Mouse (Mus musculus) cerebellum, adult (tissue): ENCODE measurements around the gene Epdr1.
A peak's percentile ranks its signal among the peaks of the same experiment; 100 is the strongest.
"Not testable (repeated sequence)": the region's sequence is repeated elsewhere in the genome, so short reads cannot be mapped to it uniquely, and the experiment has no call there.

ENCODE experiments used
- ATAC-seq: cut with Nextera tagmentation; 2 replicates; pipeline ENCODE4 v1.9.2; 2017; ENCODE audit warnings: mild to moderate bottlenecking, moderate library complexity, mixed read lengths; ENCODE audit not compliant: insufficient number of reproducible peaks, low FRiP score, low TSS enrichment

Epdr1 gene

DNA sequence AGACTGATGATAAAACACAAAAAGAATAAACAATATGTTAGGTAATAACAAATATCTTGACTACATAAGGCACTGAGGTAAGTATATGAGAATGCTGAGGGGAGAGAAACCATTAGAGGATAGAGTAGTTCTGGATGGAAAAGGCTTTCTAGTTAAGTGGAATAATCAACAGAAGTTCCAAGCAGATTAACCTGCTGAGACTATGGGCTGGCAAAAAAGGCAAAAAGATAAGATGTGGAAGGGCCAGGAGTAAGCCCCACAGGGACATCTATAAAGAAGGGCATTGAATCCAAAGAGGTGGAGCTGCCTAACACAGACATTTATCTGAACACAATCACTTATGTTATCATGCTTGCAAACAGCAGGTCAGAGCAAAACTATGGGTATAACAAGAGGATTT is 11.6 kb downstream of the Epdr1 start:
- ATAC-seq = no peak

DNA sequence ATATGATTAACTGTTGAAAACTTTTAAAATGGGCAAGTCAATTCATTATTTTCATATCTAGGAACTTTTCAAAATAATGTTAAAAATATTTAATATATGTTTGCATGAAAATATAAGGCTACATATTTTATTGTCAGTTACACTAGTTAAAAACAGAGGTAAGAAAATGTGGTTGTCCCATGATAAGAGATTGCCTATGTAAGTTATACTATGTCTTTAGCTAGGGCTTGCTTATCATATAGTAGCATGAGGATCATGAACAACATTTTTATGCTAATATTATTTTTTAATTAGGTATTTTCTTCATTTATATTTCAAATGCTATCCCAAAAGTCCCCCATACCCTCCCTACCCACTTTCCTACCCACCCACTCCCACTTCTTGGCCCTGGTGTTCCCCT is 14.8 kb downstream of the Epdr1 start:
- no peak for ATAC-seq

DNA sequence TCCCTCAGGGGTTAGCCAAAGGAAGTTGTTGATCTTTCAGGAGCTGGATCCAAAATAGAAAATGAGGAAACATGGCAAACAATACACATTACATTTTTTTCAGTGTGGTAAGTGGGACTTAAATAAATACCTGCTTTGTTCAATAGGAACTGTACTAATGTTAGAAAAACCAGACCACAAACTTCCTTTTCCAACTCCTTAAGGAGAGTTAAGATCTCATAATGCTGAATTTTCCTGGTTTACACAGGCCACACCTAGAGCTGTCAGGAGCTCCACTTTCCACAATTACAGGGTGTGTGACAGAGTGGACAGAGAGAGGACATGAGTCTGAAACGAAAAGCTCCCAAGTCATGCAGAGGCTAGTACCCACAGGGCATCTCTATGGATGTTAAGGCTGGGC is 16.0 kb downstream of the Epdr1 start:
- ATAC-seq = no peak

DNA sequence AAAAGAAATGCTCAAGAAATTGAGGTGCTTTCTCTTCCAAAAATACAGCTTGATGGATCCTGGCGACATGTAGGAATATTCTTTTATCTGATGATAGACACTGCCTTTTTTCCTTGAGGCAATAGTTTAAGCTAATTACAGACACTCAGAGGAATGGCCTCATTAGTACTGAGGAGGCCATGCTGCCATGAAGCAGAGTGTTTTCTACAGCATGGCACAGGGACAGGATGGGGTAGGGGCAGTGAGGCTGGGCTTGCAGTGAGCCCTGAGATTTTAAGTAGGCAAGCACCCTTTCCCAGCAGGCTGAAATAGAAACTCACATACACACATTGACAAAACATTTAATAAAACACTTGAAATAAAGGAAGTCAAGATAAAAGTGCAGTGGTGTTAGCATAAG is 17.2 kb downstream of the Epdr1 start:
- 0 out of 2 replicates have a peak, but pooled peaks have one; percentile 40 for ATAC-seq

DNA sequence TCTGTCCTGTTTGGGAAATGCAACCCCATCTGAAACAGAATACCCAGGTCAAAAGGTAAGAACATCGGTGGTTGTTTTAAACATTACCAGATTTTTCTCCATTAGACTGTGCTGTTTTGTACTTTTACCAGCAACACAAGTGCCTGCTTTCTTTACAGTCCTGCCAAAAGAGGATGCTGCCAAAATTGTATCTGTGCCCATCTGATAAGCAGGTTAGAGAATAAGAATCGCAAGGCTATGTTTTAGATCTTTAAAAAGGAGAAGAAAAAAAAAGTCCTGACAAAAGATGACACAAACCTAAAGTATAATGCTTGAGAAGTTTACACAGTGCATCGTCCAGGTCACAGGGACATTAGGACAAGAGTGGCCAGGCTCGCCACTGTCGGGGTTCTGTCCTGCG is 20.5 kb downstream of the Epdr1 start:
- peak; percentile 38; the same call in 1 of the 2 replicates for ATAC-seq

GRCm38 (mm10) chr13:19595141-19595540 is 24.6 kb downstream of the Epdr1 start:
- ATAC-seq = peak; percentile 85

DNA sequence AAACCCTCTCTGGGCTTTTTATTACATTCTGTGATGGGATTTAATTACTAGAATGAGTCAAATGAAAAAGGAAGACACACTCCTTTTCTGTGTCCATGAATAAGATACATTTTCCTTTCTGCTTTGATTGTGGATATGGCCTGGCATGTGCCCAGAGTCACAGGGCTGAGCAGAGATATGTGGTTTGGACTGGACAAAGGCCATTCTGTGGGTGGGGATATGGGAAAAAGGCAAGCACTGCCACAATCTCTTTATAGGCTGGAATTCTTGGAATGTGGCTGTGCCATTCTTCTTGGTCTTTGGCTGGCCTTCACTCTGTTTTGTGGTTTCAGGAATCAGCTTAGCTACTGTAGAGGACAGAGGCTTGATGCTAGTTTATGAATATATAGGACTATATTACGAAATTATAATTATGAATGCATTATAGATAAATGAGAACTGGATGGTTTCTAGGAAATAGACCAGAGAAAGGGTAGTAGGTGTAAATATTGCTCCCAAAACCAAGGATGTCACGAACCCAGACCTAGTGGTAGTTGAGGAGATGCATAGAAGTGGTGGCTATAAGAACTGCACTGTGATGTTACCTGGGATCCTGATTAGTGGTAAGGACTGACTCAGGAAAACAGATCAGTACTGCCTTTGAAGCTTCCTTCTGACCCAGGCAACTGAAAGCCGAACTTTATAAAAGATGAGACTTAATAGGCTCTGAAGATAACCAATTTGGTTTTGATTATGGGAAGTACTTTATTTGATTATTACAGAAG is 28.5 kb downstream of the Epdr1 start:
- no peak for ATAC-seq

DNA sequence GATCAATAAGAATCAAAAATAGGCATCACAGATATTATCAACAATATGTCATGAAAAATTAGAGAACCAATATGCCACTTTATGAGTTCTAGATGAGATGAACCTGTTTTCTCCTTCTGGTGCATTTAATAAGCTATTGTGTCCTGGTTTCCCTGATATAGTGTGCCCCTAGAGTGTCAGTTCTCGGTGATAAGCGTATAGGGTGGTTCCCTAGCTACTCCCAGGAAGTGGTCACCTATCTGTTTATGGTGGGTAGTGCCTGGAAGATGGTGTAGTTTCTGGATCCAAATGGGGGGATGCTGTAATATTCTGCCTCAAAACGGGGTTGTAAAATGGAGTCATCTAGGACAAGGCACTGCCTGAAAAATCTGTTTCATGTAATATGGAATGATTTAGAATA is 43.8 kb downstream of the Epdr1 start:
- ATAC-seq = no peak

DNA sequence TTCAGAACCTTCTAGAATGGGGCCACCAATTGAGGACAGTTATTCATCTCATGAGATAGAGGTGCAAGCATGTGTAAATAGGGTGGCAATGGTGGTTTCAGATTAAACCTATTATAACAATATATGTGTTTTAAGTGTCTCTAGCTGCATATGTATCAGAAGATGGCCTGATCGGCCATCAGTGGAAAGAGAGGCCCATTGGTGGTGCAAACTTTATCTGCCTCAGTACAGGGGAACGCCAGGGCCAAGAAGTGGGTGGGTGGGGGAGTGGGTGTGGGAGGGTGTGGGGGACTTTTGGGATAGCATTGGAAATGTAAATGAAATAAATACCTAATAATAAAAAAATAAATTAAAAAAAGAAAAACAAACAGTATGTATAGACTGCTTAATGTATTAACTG is 45.0 kb downstream of the Epdr1 start:
- not testable (repeated sequence) for ATAC-seq

DNA sequence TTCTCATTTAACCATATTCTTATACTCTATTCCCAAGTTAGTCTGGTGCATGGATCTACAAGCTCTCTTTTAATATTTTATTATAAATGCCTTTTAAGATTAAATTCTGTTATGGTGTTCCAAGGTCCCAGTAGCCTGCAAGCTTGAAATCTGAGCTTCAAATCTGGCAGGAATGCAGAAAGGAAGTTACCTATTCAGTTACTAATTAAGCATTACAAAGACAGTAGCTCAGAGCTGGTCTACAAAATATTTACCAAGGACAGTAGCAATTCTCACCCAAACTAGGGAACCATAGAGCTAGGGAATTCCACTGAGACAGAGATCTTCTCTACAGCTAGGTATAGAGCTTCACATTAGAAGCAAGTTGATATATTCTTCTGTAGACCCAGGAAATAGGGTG is 49.6 kb downstream of the Epdr1 start:
- not testable (repeated sequence) for ATAC-seq

- ATAC-seq = no peak
These were observed 57.2 kb downstream of the Epdr1 start for GRCm38 (mm10) chr13:19562510-19562909.

DNA sequence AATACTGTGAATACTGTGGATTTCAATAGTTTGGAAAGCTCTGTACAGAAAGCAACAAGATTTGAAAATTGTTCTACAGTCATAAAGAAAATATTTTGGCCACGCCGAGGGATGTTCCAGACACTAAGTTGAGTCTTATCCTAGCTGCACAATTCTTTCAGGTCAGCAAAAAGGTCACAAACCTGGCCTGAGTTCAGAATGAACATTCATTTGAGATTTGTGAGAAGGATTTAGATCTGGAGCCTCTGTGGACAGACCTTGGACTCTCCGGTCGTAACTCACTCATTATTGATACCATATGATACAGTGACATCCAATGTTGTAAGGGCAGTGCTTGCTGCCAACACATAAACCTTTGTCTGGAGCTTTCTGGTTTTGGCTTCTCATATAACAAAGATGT is 64.3 kb downstream of the Epdr1 start:
- ATAC-seq = no peak
